Mouse (Mus musculus): ENCODE data around the gene Atf5. TPM values are rescaled to one million over a fixed set of nuclear protein-coding genes. Genes with fewer than 3 reads are reported as not detected.

Atf5 gene
- polyA plus RNA-seq, 1 experiment from 2014 or later, result 2.1 TPM

DNA sequence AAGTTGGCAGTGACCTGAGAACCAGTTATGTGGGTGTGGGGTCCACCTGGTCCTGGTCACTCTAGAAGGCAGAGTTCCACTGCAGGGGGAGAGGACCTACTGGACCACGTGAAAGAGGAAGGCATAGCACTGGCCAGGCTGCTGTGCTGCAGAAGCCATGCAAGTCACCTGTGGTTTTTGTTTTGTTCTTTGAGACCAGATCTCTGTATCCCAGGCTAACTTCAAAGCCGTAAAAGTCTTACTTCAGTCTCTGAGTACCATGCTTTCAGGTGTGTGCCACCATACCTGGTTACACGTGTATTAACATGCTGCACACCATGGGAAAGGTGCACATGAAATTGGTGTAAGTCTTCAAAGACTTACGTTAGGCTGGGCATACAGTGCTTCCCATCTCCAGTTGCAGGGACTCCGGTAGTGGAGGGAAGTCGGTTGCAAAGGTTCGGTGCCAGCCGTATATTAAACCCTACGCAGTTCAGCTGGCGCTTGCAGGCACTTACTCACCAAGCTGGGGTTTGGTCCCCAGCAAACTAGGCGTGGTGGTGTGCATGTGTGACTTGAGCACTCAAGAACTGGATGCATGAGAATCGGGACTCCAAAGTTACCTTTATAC is 35.3 kb upstream of the Atf5 start:
- Histone ChIP-seq H3K27ac (ENCODE audit: low read depth, low read length) (no peak overlapping the region), H3K4me3 (ENCODE audit: low read depth, low read length) (no peak overlapping the region), H3K9me3 (ENCODE audit: control insufficient read depth, low read length) (no peaks in the 10 kb centered on the region), H3K36me3 (ENCODE audit: control insufficient read depth, insufficient read depth, low read length) (peaks cover 3% of the 10 kb centered on the region; the same call in 1 of the 2 replicates), H3K27me3 (ENCODE audit: control insufficient read depth, insufficient read depth, low read length) (no peaks in the 10 kb centered on the region), H3K4me2 (ENCODE audit: low read depth, low read length) (no peak overlapping the region), H3K9ac (replicated peaks; ENCODE audit: low read depth, low read length) (no peak overlapping the region), H3K4me1 (ENCODE audit: control insufficient read depth, insufficient read depth, low read length) (peaks cover 34% of the 10 kb centered on the region)
- ATAC-seq (ENCODE audit: low read depth), result no peak
- WGBS, result 93% methylated on average over 12 of the region's 12 CpGs

DNA sequence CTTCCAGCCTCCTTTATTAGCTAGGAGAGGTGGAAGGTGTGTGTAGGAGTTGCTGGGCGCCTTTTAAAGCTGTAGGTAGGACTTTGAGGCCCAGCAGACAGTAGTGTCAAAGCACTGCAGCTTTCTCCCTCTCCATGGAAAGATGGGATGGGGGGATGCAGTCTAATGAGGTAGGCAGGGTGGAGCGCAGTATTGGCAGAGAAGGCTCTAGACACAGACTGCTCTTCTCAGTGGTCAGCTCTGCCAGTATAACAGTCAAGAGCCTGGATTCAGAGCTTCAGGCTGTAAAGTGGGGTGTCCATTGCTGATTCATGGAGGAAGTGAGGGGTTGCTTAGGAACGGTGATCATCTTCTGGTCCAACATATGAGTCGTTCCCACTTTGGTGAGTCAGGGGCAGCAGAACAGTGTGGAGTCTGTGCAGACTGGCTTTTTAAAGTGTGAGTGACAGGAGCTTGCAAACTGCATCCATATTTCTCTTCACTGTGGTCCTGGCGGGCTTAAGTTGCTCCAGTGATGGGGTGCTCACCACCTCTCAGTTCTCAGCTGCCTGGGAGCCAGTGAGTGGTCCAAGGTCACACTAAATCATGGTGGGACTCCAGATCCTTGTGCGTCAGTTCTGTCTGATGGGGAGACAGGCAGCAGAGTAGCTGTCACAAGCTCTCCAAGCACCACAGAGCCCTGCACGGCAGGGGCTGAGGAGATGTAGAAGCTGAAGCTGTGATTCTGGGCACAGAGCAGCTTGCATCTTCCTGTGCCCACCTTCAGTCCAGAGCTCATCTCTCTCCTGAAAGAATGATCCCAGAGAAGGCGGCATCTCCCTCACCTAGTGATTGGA is 34.5 kb upstream of the Atf5 start:
- H3K9me3 ChIP-seq (ENCODE audit: control insufficient read depth, low read length), result no peaks in the 10 kb centered on the region
- peak overlapping the region; percentile 71 for H3K4me2 ChIP-seq (ENCODE audit: low read depth, low read length)
- H3K27me3 ChIP-seq (ENCODE audit: control insufficient read depth, insufficient read depth, low read length), result no peaks in the 10 kb centered on the region
- no peak overlapping the region for H3K27ac ChIP-seq (ENCODE audit: low read depth, low read length)
- H3K36me3 ChIP-seq (ENCODE audit: control insufficient read depth, insufficient read depth, low read length), result peaks cover 11% of the 10 kb centered on the region
- 82% methylated on average over 8 of the region's 8 CpGs for WGBS
- ATAC-seq (ENCODE audit: low read depth), result no peak
- peak overlapping the region; percentile 68 for H3K4me3 ChIP-seq (ENCODE audit: low read depth, low read length)
- H3K4me1 ChIP-seq (ENCODE audit: control insufficient read depth, insufficient read depth, low read length), result peaks cover 30% of the 10 kb centered on the region
- peak overlapping the region; percentile 73 for H3K9ac ChIP-seq (replicated peaks; ENCODE audit: low read depth, low read length)

DNA sequence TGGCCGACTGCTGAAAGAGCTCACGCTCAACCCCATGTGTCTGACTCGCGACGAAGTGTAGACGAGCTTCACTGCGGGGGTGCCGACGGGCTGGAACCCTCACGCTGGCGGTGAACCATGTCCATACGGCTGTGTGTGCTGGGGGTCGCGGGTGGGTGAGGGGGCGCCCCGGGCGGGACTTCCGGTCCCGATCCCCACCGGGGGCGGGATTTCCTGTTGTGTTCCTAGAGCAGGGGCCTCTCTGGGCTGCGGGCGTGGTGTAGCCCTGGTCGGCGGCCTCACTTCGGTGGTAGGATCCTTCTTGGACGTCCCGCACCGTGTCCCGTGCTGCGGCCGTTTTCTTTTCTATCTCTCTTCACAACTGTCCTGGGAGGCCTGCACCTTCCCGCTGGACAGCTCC is 33.7 kb upstream of the Atf5 start:
- Histone ChIP-seq H3K9ac (replicated peaks; ENCODE audit: low read depth, low read length) (peak overlapping the region; percentile 73), H3K27ac (ENCODE audit: low read depth, low read length) (peak overlapping the region; percentile 97), H3K36me3 (ENCODE audit: control insufficient read depth, insufficient read depth, low read length) (peaks cover 19% of the 10 kb centered on the region), H3K9me3 (ENCODE audit: control insufficient read depth, low read length) (no peaks in the 10 kb centered on the region), H3K4me1 (ENCODE audit: control insufficient read depth, insufficient read depth, low read length) (peaks cover 29% of the 10 kb centered on the region), H3K4me2 (ENCODE audit: low read depth, low read length) (peak overlapping the region; percentile 71), H3K27me3 (ENCODE audit: control insufficient read depth, insufficient read depth, low read length) (no peaks in the 10 kb centered on the region), H3K4me3 (ENCODE audit: low read depth, low read length) (peak overlapping the region; percentile 68)
- under 1% methylated on average over 32 of the region's 33 CpGs for WGBS
- ATAC-seq (ENCODE audit: low read depth), result peak; percentile 44

DNA sequence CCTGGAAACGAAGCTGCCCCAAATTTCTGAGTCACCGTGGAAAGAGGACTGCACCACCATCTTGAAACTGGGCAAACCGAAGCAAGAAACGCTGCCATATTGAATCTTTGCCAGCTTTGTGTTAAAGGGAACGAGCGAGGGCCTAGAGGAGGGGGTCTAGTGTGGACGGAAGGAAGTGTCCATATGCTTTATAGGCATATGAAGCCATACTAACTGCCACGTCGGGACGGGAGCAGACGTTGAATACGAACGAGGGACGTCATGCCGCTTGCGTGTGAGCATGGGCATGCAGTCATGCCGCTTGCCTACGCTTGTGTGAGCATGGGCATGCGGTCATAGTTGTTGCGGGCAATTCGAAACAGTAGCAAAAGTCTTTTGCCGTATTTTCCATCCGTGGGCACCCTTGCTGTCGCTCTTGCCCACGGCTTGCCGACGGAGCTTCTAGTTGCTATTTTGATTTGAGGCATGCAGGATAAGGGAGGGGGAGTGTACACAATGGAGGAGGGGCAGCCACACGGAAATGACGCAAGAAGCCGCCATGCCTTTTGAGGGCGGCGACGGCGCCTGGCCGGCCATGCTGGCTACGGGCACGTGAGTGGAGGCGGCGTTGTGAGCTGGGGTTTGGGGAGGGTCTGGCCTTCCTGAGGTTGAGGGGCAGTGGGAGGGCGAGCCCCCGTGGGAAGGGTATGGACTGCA is 33.1 kb upstream of the Atf5 start:
- WGBS, result 0% methylated on average over 41 of the region's 41 CpGs
- ATAC-seq (ENCODE audit: low read depth), result peak; percentile 73
- H3K36me3 ChIP-seq (ENCODE audit: control insufficient read depth, insufficient read depth, low read length), result peaks cover 23% of the 10 kb centered on the region
- peak overlapping the region; percentile 68 for H3K4me3 ChIP-seq (ENCODE audit: low read depth, low read length)
- H3K27ac ChIP-seq (ENCODE audit: low read depth, low read length), result peak overlapping the region; percentile 97
- no peaks in the 10 kb centered on the region for H3K9me3 ChIP-seq (ENCODE audit: control insufficient read depth, low read length)
- no peaks in the 10 kb centered on the region for H3K27me3 ChIP-seq (ENCODE audit: control insufficient read depth, insufficient read depth, low read length)
- peaks cover 24% of the 10 kb centered on the region for H3K4me1 ChIP-seq (ENCODE audit: control insufficient read depth, insufficient read depth, low read length)
- H3K9ac ChIP-seq (replicated peaks; ENCODE audit: low read depth, low read length), result peak overlapping the region; percentile 73
- H3K4me2 ChIP-seq (ENCODE audit: low read depth, low read length), result peak overlapping the region; percentile 71

DNA sequence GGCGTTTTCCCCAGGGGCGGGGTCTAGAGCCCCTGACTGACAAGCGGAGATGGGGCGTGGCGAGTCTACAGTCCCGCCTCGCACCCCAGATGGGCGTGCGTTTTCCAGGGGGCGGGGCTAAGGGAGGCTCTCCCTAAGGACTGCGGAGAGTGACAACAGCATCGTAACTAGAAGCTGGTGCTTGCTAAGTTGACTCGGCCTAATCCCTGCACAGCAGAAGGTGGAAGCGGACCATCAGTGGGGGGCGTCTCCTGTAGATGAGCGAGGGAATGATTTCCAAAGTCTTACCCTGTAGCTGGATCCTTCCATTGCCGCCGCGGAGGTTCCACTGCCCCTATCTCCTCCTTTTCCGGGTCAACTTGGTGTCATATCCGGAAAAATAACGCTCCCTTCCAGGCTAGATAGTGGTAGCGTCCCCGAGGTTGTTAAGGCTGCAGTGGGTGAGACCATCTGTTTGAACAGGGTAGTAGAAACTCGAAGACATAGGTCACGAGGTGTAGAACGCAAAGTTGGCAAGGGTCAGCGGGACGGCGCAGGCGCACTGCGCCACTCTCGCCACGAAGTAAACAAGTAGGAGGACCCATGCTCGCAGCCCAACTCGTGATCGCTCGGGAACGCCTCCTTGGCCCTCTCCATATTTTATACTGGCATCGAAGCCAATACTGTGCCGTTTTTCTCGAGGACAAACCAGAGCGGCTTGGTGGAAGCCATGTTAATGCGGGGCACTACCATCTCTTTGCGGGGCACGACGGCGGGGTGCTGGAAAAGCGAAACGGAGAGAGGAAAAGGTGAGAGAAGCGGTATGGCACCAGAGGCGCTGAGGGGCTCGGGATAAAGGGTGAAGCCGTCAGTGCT is 32.3 kb upstream of the Atf5 start, which contains the start of the genes Akt1s1 and Tbc1d17:
Akt1s1 (plus strand) TSS at position 431 of the 855 bp plus-strand sequence.
Tbc1d17 (minus strand) TSS at position 519 of the 855 bp plus-strand sequence.
- Histone ChIP-seq H3K36me3 (ENCODE audit: control insufficient read depth, insufficient read depth, low read length) (peaks cover 29% of the 10 kb centered on the region), H3K4me2 (ENCODE audit: low read depth, low read length) (peak within 1 kb of the TSS; percentile 86), H3K9ac (replicated peaks; ENCODE audit: low read depth, low read length) (peak within 1 kb of the TSS; percentile 73), H3K9me3 (ENCODE audit: control insufficient read depth, low read length) (no peaks in the 10 kb centered on the region), H3K4me3 (ENCODE audit: low read depth, low read length) (peak within 1 kb of the TSS; percentile 68), H3K27ac (ENCODE audit: low read depth, low read length) (peak within 1 kb of the TSS; percentile 97), H3K27me3 (ENCODE audit: control insufficient read depth, insufficient read depth, low read length) (no peaks in the 10 kb centered on the region), H3K4me1 (ENCODE audit: control insufficient read depth, insufficient read depth, low read length) (peaks cover 24% of the 10 kb centered on the region)
- peak; percentile 85 for ATAC-seq (ENCODE audit: low read depth)
- WGBS, result under 1% methylated on average over 54 of the region's 54 CpGs

DNA sequence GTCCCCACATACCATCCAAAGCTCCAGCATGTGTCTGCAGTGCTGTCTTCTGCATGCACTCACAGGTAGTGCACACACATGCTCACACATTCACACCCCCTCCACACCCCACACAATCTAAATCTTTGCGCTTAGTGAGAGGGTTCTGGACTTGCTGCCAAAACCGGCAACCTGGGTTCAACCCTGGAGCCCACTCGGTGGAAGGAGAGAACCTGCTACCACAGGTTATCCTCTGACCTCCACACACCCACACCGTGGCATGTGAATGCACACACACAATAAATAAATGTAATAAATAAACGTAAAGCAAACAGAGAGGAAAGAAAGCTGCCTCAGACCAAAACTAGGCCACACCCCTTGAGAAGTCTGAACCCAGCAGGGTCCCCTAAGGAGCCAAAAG is 31.3 kb upstream of the Atf5 start:
- Histone ChIP-seq H3K4me1 (ENCODE audit: control insufficient read depth, insufficient read depth, low read length) (peaks cover 20% of the 10 kb centered on the region), H3K9me3 (ENCODE audit: control insufficient read depth, low read length) (no peaks in the 10 kb centered on the region), H3K27ac (ENCODE audit: low read depth, low read length) (peak overlapping the region; percentile 75; the same call in 1 of the 2 replicates), H3K4me3 (ENCODE audit: low read depth, low read length) (peak overlapping the region; percentile 68), H3K4me2 (ENCODE audit: low read depth, low read length) (peak overlapping the region; percentile 86), H3K9ac (replicated peaks; ENCODE audit: low read depth, low read length) (peak overlapping the region; percentile 56), H3K27me3 (ENCODE audit: control insufficient read depth, insufficient read depth, low read length) (no peaks in the 10 kb centered on the region), H3K36me3 (ENCODE audit: control insufficient read depth, insufficient read depth, low read length) (peaks cover 32% of the 10 kb centered on the region)
- 82% methylated on average over 5 of the region's 5 CpGs for WGBS
- ATAC-seq (ENCODE audit: low read depth), result no peak

DNA sequence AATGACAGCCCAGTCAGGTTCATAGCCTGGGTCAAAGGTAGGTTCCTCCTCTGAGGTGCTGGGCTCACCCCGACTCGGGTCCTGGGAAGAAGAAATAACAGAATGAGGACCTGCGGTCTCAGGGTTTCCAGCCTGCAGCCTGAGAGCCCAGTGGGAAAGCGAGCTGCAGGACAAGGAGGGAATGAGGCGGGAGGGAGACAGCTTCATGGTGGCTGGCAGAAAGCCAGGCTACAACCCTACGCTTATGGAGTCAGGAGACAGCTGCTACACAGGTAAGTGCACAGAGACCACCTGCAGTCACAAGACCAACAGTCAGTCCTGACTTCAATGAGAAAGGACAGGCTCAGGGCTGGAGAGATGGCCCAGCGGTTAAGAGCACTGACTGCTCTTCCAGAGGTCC is 30.3 kb upstream of the Atf5 start:
- ATAC-seq (ENCODE audit: low read depth), result no peak
- H3K9me3 ChIP-seq (ENCODE audit: control insufficient read depth, low read length), result no peaks in the 10 kb centered on the region
- H3K4me1 ChIP-seq (ENCODE audit: control insufficient read depth, insufficient read depth, low read length), result peaks cover 20% of the 10 kb centered on the region
- H3K4me3 ChIP-seq (ENCODE audit: low read depth, low read length), result no peak overlapping the region
- H3K4me2 ChIP-seq (ENCODE audit: low read depth, low read length), result no peak overlapping the region
- H3K27ac ChIP-seq (ENCODE audit: low read depth, low read length), result no peak overlapping the region
- no peak overlapping the region for H3K9ac ChIP-seq (replicated peaks; ENCODE audit: low read depth, low read length)
- H3K27me3 ChIP-seq (ENCODE audit: control insufficient read depth, insufficient read depth, low read length), result no peaks in the 10 kb centered on the region
- peaks cover 40% of the 10 kb centered on the region for H3K36me3 ChIP-seq (ENCODE audit: control insufficient read depth, insufficient read depth, low read length)
- WGBS, result 89% methylated on average over 7 of the region's 7 CpGs

DNA sequence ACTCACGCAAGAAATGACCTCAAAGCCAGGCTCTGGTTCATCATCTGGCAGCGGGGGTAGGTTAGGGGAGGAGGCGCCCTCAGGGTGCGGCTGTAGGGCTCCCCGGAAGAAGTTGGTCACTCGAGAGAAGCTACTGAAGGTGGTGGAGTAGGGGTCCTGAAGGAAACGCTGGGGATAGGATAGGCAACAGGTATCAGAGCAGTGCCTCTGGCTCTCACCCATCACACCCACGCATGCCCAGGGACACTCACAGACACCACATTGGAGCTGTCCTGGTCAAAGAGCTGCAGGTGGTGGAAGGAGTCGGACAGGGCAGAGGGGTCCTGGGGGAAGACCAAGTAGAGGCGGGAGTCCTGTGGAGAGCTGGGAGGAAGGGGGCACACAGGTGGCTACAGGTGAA is 28.5 kb upstream of the Atf5 start:
- no peak overlapping the region for H3K27ac ChIP-seq (ENCODE audit: low read depth, low read length)
- no peaks in the 10 kb centered on the region for H3K9me3 ChIP-seq (ENCODE audit: control insufficient read depth, low read length)
- H3K4me2 ChIP-seq (ENCODE audit: low read depth, low read length), result no peak overlapping the region
- H3K9ac ChIP-seq (replicated peaks; ENCODE audit: low read depth, low read length), result no peak overlapping the region
- H3K4me3 ChIP-seq (ENCODE audit: low read depth, low read length), result no peak overlapping the region
- WGBS, result 98% methylated on average over 10 of the region's 10 CpGs
- peaks cover 13% of the 10 kb centered on the region for H3K4me1 ChIP-seq (ENCODE audit: control insufficient read depth, insufficient read depth, low read length)
- peaks cover 48% of the 10 kb centered on the region for H3K36me3 ChIP-seq (ENCODE audit: control insufficient read depth, insufficient read depth, low read length)
- peaks cover 5% of the 10 kb centered on the region; the same call in 1 of the 2 replicates for H3K27me3 ChIP-seq (ENCODE audit: control insufficient read depth, insufficient read depth, low read length)
- ATAC-seq (ENCODE audit: low read depth), result no peak
